Mouse (Mus musculus) left cerebral cortex, postnatal 36 days (tissue): ENCODE measurements around the gene Fam49a. TPM values are rescaled to one million over a fixed set of nuclear protein-coding genes. Genes with fewer than 3 reads are reported as not detected.
"Not testable (repeated sequence)": the region's sequence is repeated elsewhere in the genome, so short reads cannot be mapped to it uniquely, and the experiment has no call there.

ENCODE experiments used
- DNase-seq, 2 experiments: peaks; one replicate each; pipeline ENCODE4 v3.0.0; 2021 to 2022; ENCODE audit warnings: low spot score in 2 of 2, mixed read lengths in 1 of 2
- intact Hi-C: fragments of 180-260 bp; cut with DNase I; formaldehyde crosslinking; loops from one replicate; pipeline ENCODE4 v1.15.1; 2025
- total RNA-seq, 2 experiments: library from RNA; stranded (reverse); gene quantifications; 2 replicates each; pipeline ENCODE4 v1.2.3; 2021

Gene Fam49a
- total RNA-seq, 2 experiments from 2014 or later: 185 to 197 TPM

DNA sequence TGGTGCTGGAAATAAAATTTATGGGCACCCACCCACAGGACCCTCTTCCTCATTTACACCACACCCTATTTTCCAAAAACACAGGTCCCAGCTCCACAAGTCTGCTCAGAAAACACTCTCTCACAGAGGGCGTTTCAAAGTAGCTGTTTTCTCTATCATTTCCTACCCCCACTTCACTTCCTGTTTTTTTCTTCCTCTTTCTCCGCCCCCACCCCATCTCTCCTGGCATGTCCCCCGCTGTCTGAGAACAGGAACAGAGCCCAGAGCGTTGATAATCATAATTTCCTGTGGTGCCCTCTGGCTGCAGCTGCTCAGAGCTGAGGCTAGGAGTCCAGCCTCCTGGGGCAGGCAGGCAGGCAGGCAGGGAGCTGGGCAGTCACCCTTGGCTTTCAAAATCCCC, 39.9 kb downstream of the Fam49a start:
- intact Hi-C loops: loop anchor here (5.0 kb wide), 1 partner anchor 40 kb away; the partner anchor contains the start of gene Fam49a
- DNase-seq: no peak

DNA sequence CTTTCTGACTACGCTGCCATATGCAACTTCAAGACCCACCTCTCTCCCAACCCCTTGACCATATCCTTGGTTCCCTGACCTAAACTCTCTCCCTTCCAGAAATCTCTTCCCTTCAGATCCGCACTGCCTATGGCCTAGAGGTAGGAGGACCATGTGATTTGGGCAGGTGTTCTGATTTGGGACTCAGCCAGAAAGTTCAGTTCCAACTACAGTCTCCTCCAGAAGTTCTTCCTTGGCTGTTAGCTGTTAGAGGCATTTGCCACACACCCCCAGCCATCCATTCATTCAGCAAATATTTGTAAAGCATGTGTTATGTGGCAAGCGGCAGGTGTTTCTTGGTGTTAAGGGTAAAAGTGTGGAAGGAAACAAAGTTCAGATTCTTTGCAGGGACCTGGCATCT, 44.3 kb downstream of the Fam49a start:
- intact Hi-C loops: no loop called here
- DNase-seq: no peak

DNA sequence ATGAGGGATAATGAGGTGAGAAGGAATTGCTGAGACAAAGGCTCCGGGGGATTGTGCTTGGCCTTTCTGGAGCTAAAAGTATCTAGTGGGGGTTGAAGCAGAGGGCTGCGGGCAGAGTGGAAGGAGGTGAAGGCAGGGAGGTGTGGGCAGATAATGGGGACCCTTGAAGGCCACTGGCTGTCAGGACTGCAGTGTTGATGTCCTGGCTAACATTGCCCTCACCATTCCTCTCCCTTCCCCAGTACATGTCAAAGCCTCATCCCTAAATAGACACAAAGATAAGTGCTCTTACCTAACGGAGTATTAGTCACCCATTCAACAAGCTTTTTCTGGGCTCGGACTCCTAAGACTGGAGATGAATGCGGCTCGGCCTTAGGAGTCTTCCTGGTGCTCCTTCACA, 44.9 kb downstream of the Fam49a start:
- DNase-seq: no peak
- intact Hi-C loops: no loop called here

DNA sequence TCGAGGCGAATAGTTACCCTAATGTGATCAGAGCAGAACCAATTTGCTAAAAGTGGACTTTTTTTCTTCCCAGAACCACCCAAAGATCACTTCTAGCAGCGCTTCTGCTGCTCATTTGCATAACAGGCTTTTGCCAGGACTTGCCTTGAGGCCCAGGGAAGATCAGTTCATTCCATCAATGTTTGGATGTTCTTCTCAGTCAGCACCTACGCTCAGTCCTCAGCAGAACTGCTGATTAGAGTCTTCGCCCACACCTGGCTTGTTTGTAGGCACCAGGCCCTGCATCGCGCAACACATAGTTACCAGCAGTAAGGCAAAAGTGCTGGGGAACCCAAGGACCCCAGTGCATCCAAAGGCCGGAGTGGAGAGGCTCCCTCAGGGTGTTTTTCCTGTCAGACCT, 45.3 kb downstream of the Fam49a start:
- intact Hi-C loops: no loop called here
- DNase-seq: peak in 1 of 2 experiments; percentile 41

DNA sequence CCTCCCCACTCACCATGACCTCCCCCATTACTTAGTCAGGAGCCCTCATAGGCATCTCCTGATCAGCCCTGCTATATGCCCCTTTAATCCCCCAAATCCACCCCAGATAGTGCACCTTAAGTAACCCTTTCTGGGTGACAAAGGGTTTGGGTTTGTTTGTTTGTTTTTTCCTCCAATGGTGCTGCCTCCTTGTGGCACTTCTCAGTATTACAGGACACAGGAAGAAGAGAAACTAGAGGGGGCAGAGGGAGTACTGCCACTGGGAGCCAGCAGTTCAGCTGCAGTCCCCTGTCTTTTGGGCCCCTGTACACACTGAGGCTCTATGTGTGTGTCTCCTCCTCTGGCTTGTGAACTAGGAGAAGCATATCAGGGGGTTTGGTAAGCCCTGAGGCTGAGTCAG, 51.5 kb downstream of the Fam49a start:
- intact Hi-C loops: no loop called here
- no peak for DNase-seq

DNA sequence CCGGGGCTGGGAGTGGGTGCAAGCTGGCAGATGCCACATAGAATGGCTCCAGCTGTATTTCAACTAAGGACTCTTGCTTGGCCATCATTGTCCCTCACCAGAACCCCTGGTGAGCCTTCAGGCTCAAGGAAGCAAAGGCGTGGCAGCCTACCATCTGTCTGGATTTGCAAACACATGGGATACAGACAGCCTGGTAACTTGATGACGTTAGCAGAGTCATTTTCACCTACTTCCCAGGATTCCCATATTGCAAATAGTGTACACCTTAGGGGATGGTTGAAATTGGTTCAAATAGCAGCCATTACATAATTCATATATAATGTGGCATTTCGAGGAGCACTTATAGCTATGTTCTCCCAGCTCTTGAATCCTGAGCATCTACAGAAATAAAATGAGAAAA, 52.0 kb downstream of the Fam49a start:
- intact Hi-C loops: no loop called here
- no peak for DNase-seq

DNA sequence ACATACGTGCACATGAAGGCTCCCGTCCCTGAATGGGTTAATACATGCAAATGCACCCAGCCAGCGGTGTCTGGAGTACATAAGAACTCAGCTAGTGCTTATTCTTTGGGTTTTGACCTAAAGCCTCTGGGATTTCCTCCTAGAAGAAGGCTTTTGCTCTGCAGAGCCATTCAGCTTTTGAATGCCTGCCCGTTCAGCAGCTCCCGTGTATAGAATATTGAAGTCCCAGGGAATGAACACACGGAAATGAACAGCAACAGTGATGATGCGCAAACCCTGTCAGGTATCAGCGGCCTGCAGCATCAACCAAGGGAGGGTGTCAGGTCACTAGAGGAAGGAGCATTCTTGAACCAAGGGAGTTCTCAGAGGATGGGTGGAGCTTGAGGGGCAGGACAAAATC, 52.4 kb downstream of the Fam49a start:
- intact Hi-C loops: no loop called here
- no peak for DNase-seq

DNA sequence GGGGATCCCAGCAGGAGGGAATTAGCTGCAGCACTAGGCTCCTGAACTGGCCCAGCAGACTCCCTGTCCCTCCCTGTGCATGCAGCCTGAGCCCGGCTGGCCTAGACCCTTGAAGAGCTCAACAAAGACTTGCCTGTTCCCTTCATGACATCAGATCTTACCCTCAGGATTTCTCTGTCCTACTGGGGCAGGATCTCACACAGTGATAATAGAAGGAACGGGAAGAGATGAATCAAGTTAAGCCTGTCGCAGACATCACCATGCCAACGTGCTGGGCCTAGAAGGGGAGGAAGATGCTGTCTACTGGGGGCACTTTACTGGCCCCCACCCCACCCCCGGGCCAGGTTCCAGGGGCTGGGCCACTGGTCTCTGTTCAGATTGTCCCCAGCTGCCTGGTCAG, 53.1 kb downstream of the Fam49a start:
- intact Hi-C loops: loop anchor here (5.0 kb wide), 1 partner anchor 53 kb away; the partner anchor contains the start of gene Fam49a
- no peak for DNase-seq

DNA sequence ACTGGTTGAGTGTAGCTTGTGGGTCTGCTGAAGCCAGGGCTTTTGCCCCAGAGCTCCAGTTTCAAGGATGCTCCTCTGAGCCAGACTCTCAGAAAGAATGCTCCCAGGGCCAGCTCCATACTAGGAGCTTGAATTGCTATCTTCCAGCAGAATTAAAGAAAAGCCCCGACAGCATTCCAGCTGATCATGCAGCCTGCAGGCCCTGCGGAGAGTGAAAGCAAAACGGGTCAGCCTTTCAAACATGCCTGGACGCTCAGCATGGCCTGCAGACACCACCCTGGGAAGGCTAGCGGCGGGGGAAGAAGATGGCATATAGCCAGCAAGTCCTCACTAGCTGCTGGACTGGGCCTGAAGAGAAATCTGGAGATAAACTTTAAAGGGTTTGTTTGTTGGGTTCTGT, 55.0 kb downstream of the Fam49a start:
- intact Hi-C loops: loop anchor here (1.0 to 5.0 kb wide), 2 partner anchors 55 to 141 kb away; partner anchors contain the start of gene Fam49a
- peak in 1 of 2 experiments; percentile 55 for DNase-seq

DNA sequence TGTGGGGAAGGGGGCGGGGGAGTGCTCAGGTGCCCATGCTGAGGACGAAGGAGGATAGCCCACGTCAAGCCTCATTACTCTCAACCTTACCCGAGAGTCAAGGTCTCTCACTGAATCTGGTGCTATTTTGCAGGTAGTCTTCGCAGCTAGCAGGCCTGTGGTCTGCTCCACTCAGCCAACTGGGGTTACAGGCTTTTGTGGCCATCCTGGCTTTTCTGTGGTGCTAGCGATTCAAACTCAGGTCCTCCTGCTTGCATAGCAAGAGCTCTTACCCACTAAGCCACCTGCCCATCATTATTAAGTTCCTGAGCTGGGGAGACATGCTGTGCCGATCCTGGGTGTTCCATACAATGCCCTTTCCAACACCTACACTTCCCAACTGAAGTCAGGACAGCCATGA, 55.7 kb downstream of the Fam49a start:
- DNase-seq: no peak
- intact Hi-C loops: loop anchor here (1.0 to 5.0 kb wide), 3 partner anchors 55 to 141 kb away; partner anchors contain the start of gene Fam49a

DNA sequence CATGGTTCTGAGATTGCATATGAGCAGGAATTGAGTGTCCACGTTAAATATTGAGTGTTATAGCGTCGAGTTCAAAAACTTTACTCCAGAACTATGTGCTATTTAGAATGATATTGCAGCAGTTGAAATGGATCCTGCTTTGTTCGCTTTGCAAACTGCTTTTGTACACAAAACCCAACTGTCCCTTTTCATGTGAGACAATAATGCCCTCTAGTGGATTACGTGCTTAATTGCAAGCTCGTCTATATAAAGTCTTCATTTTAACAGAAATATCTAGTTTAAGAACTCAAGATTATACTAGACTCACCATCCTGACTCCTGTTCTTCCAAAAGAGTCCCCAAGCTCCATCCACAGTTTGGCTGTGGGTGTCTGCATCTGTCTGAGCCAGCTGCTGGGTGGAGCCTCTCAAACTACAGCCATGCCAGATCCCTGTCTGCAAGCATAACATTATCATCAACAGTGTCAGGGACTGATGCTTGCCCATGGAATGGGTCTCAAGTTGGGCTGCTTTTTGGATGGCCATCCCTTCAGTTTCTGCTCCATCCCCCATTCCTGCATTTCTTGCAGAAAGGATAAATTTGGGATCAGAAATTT, 56.3 kb downstream of the Fam49a start:
- no peak for DNase-seq
- intact Hi-C loops: loop anchor here (2.0 to 5.0 kb wide), 2 partner anchors 56 to 97 kb away; partner anchors contain the start of gene Fam49a

DNA sequence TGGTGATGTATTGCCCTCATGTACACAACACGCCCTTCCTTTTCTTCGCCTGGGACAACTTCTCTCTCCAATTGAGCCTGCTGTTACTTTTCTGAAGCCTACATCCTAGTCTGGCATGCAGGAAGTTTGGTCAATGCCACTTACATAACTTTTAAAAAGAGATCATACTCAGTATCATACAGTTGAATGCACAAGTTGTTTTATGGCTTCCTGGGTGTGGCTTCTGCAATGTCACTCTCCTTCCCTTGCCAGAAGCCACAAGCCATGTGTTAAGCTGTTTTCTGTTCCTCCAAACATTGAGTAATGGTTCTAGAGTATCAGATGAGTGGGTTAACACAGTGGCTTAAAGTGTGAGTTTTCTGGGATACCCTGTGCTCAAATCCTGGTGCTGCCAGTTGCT, 58.8 kb downstream of the Fam49a start:
- intact Hi-C loops: loop anchor here (10.0 kb wide), 2 partner anchors 894 to 1006 kb away; no protein-coding TSS in a partner anchor

DNA sequence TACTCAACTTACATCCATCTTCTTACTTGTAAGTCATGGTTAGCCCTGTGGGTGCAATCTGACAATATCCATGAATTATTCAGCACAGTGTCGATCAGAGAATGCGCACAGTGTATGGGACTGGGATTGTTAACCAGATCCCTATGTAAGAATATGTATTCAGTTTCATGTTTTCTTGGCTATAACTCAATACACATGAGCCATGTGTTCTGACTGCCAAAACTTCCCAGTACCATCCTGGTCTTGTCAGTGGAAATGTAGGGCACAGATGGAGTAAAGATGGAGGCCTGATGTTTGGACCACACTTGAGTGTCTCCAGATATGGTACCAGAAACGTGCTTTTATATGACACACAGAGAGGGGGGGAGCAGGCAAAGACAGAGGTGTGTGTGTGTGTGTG, 59.2 kb downstream of the Fam49a start:
- intact Hi-C loops: loop anchor here (10.0 kb wide), 2 partner anchors 894 to 1006 kb away; no protein-coding TSS in a partner anchor

More for the DNA sequence above, 58.8 kb downstream of the Fam49a start:
- DNase-seq: no peak

DNA sequence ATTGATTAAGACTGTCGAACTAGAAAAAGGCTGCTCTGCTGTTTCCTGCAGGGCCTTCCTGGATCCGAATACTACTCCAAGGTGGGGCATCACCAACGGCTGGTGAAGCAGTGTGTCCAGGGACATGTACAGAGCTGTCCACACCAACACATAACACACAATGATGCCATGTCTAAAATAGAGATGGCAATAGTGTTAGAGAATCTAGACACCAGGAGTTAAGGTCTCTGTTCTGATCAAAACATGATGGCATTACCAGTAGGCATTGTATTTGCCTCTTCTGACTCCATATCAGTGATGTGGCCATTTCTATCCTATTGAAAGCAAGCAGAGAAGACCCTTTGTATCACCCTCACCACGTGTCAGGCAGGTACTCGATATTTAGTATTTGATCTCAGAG, 61.1 kb downstream of the Fam49a start:
- intact Hi-C loops: loop anchor here (1.0 to 10.0 kb wide), 3 partner anchors 72 to 1008 kb away; no protein-coding TSS in a partner anchor
- DNase-seq: no peak

More for the DNA sequence above, 59.2 kb downstream of the Fam49a start:
- DNase-seq: no peak

DNA sequence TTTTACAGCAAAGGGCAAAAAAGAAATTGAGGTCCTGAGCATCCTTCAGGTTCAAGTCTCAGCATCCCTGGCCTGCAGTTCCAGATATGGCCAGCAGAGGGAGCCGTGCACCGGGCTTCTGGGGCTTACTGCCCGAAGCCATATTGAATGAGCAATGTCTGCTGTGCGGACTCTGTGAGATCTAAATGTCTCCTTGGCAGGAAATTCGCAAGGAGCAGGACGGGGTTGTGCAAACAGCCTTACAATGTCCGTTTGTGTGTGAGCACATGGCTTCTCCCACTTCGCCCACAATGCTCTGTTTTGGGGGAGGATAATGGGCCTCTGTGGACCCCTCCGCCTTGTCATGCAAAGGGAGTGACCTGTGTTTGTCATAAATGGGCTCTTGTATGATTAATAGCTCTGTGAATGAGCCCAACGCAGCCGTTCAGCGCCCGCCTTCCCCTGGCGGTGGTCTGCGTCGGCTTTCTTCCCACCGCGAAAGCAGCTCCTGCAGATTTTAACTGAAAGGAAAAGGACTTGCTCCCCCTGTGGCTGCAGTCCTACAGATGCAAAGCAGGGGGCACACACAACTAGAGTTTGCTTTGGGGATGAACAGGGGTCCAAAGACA, 61.8 kb downstream of the Fam49a start:
- peak; percentile 90 for DNase-seq
- intact Hi-C loops: loop anchor here (1.0 to 10.0 kb wide), 3 partner anchors 72 to 1009 kb away; no protein-coding TSS in a partner anchor

DNA sequence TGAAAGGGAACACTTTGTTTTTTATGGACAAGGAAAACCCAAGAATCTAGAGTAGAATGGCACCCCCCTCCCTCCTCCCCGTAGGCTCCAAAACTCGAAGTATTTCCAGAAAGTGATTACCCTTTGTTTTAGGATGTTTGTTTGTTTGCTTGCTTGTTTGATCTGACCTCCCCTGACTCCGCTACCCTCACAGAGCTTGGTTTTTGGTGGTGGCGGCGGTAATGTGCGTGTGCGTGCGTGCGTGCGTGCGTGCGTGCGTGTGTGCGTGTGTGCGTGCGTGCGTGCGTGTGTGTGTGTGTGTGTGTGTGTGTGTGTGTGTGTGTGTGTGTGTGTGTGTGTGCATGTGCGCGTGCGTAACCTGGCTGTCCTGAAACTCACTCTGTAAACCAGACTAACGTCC, 62.3 kb downstream of the Fam49a start:
- not testable (repeated sequence) for DNase-seq
- intact Hi-C loops: loop anchor here (10.0 kb wide), 2 partner anchors 891 to 1009 kb away; no protein-coding TSS in a partner anchor

DNA sequence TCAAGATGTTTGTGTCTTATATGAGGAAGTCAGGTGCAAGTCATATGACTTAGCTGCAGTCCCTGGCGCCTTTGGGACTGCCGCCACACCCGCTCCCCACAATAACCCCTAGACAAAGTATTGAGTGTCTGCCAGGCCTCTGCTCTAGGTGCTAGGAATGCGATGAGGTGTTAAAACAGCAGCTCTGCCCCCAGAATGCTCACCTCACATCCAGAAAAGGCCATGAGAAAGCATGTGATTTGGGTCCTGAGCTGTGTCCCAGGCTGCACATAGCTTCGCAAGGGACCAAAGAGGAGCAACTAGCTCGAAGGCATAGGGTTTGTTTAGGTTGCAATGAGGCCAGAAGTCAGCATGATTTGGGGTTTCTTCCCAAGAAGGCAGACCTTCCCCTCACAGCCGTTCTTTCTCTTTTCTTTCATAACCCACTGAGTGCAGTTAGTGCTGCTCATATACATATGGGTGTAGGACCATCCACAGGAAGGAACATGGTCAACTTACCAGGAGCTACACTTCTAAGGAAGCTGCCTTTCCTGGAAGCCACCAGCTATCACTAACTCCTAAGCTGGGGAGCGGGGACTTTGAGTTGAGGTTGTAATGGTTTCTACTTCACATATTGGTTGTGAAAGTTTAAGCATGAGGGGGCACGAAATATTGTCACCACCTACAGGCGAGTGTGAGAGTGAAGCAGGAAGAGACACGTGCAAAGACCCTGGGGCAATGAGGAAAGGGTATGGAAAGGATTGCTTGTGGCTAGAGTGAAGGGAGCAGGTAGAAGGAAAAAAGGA, 71.8 kb downstream of the Fam49a start:
- DNase-seq: no peak
- intact Hi-C loops: no loop called here

DNA sequence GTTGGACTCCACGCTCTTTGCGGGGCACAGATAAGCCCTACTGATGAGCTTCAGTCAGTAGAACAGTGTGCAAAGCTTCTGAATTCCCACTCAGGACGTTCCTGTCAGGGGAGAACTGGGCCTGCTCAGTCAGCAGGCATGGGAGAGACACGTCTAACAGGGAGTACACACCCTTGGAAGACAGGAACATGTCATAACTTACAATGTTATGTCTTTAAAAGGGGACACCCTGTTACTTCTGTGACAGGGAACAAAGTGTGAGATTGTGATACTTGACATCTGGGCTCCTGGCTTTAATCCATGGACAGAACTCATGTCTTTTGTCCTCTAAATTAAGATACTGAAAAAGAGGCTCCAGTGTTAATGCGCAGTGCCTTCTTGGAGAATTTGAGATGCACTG, 72.5 kb downstream of the Fam49a start:
- intact Hi-C loops: no loop called here
- DNase-seq: no peak

DNA sequence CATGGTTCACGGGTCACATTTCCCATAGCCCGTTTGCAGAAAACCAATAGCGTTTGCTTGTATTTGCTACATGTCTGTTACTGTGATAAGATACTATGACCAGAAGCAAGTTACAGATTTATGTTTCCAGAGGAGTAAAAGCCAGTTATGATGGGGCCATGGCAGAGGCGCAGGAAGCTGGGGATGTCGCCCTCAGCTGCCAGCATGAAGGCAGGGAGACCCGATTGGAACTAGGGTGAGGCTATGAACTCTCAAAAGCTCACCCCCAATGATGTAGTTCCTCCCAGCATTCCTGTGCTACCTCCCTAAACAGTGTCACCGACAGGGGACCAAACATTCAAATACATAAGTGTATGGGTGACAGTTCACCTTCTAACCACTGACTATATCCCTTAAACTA, 73.6 kb downstream of the Fam49a start:
- intact Hi-C loops: no loop called here
- DNase-seq: no peak

DNA sequence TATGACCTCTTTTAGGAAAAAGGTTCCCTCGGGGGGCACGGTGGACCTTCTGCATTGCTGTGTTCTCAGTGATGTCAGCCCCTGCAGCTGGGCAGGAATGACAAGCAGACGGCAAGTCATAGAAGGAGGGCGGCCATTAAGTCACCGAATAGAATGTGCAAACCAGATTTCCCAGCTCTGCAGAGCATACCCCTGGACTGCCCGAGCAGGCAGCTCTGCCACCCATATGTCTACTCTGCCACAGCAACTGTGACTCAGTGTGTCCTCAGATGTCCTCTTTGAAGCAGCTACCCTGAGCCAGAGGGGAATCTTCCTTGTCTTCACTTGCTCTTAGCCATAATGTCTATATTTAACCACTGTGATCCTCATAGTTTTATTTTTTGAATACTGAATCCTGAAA, 75.4 kb downstream of the Fam49a start:
- intact Hi-C loops: no loop called here
- DNase-seq: peak in 1 of 2 experiments; percentile 42
